9 mouse cellular contexts compared by ENCODE assay signal in the genomic region with DNA sequence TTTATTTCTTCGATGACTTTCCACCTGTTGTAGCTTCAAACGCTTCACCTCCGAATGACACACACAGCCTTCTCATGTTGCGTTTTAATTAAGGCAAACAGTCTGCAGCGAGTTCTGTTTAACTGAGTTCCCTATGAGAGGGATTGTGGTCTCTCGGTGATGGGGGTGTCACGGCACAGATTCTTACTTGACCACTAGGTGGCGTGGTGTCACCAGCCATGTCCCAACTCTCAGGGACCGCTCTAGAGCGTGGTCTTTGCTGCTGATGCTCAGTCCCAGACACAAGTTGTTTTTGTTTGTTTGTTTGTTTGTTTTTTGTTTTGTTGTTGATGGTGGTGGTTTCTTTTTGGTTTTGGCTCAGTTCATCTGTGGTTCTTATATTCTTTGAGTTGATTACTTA. TPM values are rescaled to one million over a fixed set of nuclear protein-coding genes. Genes with fewer than 3 reads are reported as not detected.
DNase-seq lines count a peak whose midpoint lies in the region; ATAC-seq and TF ChIP-seq lines count a peak whose summit lies in the region.
"Had no signal": no experiment of that assay in that cellular context is flagged by ENCODE, and none has a peak within 500 bp of the region (broad histone marks: within the 10 kb centered on the region; RNA-seq: fewer than 3 reads in every experiment).

No protein-coding gene starts in this region.

- TF ChIP-seq POLR2A in bone marrow macrophage, adult 2 months (IDR thresholded peaks at IDR 0.05; ENCODE audit: borderline replicate concordance, low read depth, low read length) = no peak

- ATAC-seq in cerebellum, adult (ENCODE audit: insufficient number of reproducible peaks, low FRiP score, low TSS enrichment) = no peak
- peak; percentile 91 for ATAC-seq in erythroid progenitor cell, adult 5-6 weeks (replicated peaks; ENCODE audit: low FRiP score, poor library complexity, severe bottlenecking)
- ATAC-seq in hindbrain, embryonic 11.5 days (ENCODE audit: low FRiP score) = 0 out of 2 replicates have a peak, but pooled peaks have one; percentile 56
- ATAC-seq in lung, postnatal 0 days = peak; percentile 69

- H3K27me3 ChIP-seq in hindbrain, embryonic 11.5 days (ENCODE audit: control insufficient read depth, insufficient read depth, low read length) = no peaks in the 10 kb centered on the region
- H3K27me3 ChIP-seq in lung, postnatal 0 days (replicated peaks; ENCODE audit: insufficient read depth, low read length) = no peaks in the 10 kb centered on the region

- H3K9me3 ChIP-seq in hindbrain, embryonic 11.5 days (ENCODE audit: control insufficient read depth, low read length) = no peaks in the 10 kb centered on the region
- no peaks in the 10 kb centered on the region for H3K9me3 ChIP-seq in lung, postnatal 0 days (ENCODE audit: low read length)

- no peak overlapping the region for H3K27ac ChIP-seq in bone marrow macrophage, adult 2 months (ENCODE audit: insufficient read depth, low read depth, low read length)
- H3K27ac ChIP-seq in hindbrain, embryonic 11.5 days (ENCODE audit: low read depth, low read length) = no peak overlapping the region
- H3K27ac ChIP-seq in lung, postnatal 0 days (ENCODE audit: low read length) = no peak overlapping the region
- H3K27ac ChIP-seq: macrophage had no signal

- no peak overlapping the region for H3K9ac ChIP-seq in hindbrain, embryonic 11.5 days (ENCODE audit: low read depth, low read length)
- no peak overlapping the region for H3K9ac ChIP-seq in lung, postnatal 0 days (replicated peaks; ENCODE audit: low read depth)

- H3K4me2 ChIP-seq in hindbrain, embryonic 11.5 days (replicated peaks; ENCODE audit: low read depth, low read length) = no peak overlapping the region
- H3K4me2 ChIP-seq in lung, postnatal 0 days (replicated peaks; ENCODE audit: low read depth, low read length) = no peak overlapping the region

- TF ChIP-seq EP300 in lung, postnatal 0 days (IDR thresholded peaks at IDR 0.05) = no peak

- no peak overlapping the region for H3K4me3 ChIP-seq in bone marrow macrophage, adult 2 months (ENCODE audit: insufficient read depth, low read length)
- no peak overlapping the region for H3K4me3 ChIP-seq in hindbrain, embryonic 11.5 days (ENCODE audit: low read depth, low read length)
- no peak overlapping the region for H3K4me3 ChIP-seq in lung, postnatal 0 days (ENCODE audit: low read depth, low read length)

- no peaks in the 10 kb centered on the region for H3K4me1 ChIP-seq in bone marrow macrophage, adult 2 months (ENCODE audit: control insufficient read depth, insufficient read depth, low read length)
- H3K4me1 ChIP-seq in hindbrain, embryonic 11.5 days (replicated peaks; ENCODE audit: control insufficient read depth, insufficient read depth, low read length) = no peaks in the 10 kb centered on the region
- H3K4me1 ChIP-seq in lung, postnatal 0 days (ENCODE audit: insufficient read depth, low read depth, low read length) = no peaks in the 10 kb centered on the region

- 0 out of 2 replicates have a peak, but pooled peaks cover 3% of the 10 kb centered on the region for H3K36me3 ChIP-seq in hindbrain, embryonic 11.5 days (ENCODE audit: control insufficient read depth, insufficient read depth, low read length)
- peaks cover 8% of the 10 kb centered on the region; the same call in 1 of the 2 replicates for H3K36me3 ChIP-seq in lung, postnatal 0 days (ENCODE audit: insufficient read depth, low read length)

- peak; percentile 39 for DNase-seq in cerebellum, adult 11 months
- peak; percentile 82 for DNase-seq in hindbrain, embryonic 11.5 days (ENCODE audit: low spot score)
- peak; percentile 51 for DNase-seq in layer of hippocampus, adult 9-11 months
- DNase-seq in lung, postnatal 0 days (ENCODE audit: low spot score) = peak; percentile 71
- peak; percentile 61 for DNase-seq in right cerebral cortex, adult 18-20 months

- 13% methylated on average over 10 of the region's 10 CpGs for WGBS in hindbrain, embryonic 11.5 days
- WGBS in lung, postnatal 0 days = 13% methylated on average over 10 of the region's 10 CpGs

- TF ChIP-seq CTCF in bone marrow macrophage, adult 2 months (IDR thresholded peaks at IDR 0.05; ENCODE audit: low read depth, low read length) = peak; percentile 84
- TF ChIP-seq CTCF in lung, postnatal 0 days (IDR thresholded peaks at IDR 0.05) = peak; percentile 98

RNA-seq across cellular contexts. Expression of a gene that starts 16.6 kb away (rescaled TPM):
- 2.6 and 4.2 TPM in 2 replicates for polyA plus RNA-seq in bone marrow macrophage, adult 2 months (2012; ENCODE audit: insufficient read depth, insufficient read length, missing spikeins)
- total RNA-seq in erythroid progenitor cell, adult 5-6 weeks (2015; ENCODE audit: low replicate concordance) = 68.7 and 97.7 TPM in 2 replicates
- total RNA-seq in erythroid progenitor cell, adult 5-6 weeks (2017; ENCODE audit: low replicate concordance) = 126 and 169 TPM in 2 replicates
- 10.1 and 11.9 TPM in 2 replicates for polyA plus RNA-seq in hindbrain, embryonic 11.5 days (2014; fragmentation: Nextera tagmentation; extraction: Ambion mirVana)
- polyA plus RNA-seq in lung, postnatal 0 days (2015; fragmentation: Nextera tagmentation; extraction: Ambion mirVana) = 4.2 and 4.6 TPM in 2 replicates

RNA-seq across cellular contexts. Expression of a gene that starts 29.3 kb away (rescaled TPM):
- polyA plus RNA-seq in bone marrow macrophage, adult 2 months (2012; ENCODE audit: insufficient read depth, insufficient read length, missing spikeins) = 6.9 and 7.0 TPM in 2 replicates
- total RNA-seq in erythroid progenitor cell, adult 5-6 weeks (2015; ENCODE audit: low replicate concordance) = 0.84 and 3.6 TPM in 2 replicates
- 2.0 and 6.9 TPM in 2 replicates for total RNA-seq in erythroid progenitor cell, adult 5-6 weeks (2017; ENCODE audit: low replicate concordance)
- polyA plus RNA-seq in hindbrain, embryonic 11.5 days (2014; fragmentation: Nextera tagmentation; extraction: Ambion mirVana) = 7.3 and 7.7 TPM in 2 replicates
- 11.0 and 11.2 TPM in 2 replicates for polyA plus RNA-seq in lung, postnatal 0 days (2015; fragmentation: Nextera tagmentation; extraction: Ambion mirVana)
